Mouse (Mus musculus): ENCODE measurements around the gene Slc37a2. TPM values are rescaled to one million over a fixed set of nuclear protein-coding genes. Genes with fewer than 3 reads are reported as not detected.
A peak's percentile ranks its signal among the peaks of the same experiment; 100 is the strongest.

Gene Slc37a2
- polyA plus RNA-seq, 1 experiment from 2014 or later, result 0.88 TPM

DNA sequence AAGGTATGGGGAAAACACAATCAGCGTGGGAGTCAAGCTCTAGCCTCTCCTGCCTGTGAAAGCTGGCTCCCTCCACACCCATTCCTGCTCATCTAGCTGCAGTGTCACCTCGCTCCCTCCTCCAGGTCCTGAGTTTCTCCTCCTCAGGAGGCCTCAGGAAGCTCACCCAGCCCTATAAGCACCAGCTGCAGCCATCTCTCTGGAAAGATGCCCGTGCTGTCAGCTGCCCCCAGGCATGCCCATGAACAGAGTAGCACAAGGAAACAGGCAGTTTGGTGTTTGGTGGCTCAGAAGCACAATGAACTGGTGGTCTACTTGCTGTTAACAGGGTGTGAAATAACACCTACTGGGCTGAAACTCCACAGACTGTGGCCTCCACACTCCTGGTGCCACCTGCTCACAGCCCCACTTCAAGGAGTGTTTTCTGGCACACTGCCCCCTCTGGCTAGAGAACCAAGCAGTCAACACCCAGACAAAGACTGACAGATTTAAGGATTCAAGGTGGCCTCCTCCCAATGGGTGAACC, 7.1 kb downstream of the Slc37a2 start:
- Histone ChIP-seq H3K36me3 (ENCODE audit: control insufficient read depth, insufficient read depth, low read length) (no peaks in the 10 kb centered on the region), H3K4me3 (ENCODE audit: low read depth, low read length) (no peak overlapping the region), H3K9me3 (replicated peaks; ENCODE audit: control insufficient read depth, low read length) (no peaks in the 10 kb centered on the region), H3K4me2 (ENCODE audit: low read length) (no peak overlapping the region), H3K27ac (ENCODE audit: low read depth, low read length) (peak overlapping the region; percentile 52), H3K9ac (ENCODE audit: low read length) (no peak overlapping the region), H3K27me3 (replicated peaks; ENCODE audit: control insufficient read depth, insufficient read depth, low read length) (no peaks in the 10 kb centered on the region), H3K4me1 (ENCODE audit: control insufficient read depth, insufficient read depth, low read length) (peaks cover 8% of the 10 kb centered on the region)
- DNase-seq (ENCODE audit: low spot score) (peak; percentile 79), ATAC-seq (peak; percentile 84)
- 44% methylated on average over 3 of the region's 3 CpGs for WGBS

DNA sequence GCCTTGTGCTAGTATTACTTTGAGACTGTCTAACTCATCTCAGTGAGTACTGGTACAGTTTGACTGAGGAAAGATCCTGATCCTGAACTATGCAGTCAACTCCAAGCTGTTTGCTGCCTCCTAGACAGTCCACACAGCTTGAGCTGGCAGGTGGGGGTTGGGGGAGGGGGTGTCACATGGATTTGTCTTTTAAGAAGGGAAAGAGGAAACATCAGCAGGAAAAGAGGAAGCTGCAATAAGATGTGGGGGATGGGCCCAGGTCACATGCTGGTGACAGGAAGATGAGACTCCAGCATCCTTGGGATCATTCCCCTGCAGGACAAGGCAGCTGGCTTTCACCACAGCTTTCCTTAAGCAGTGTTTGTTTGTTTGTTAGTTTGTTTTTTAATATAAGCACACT, 8.1 kb downstream of the Slc37a2 start:
- ATAC-seq (no peak), DNase-seq (ENCODE audit: low spot score) (no peak)
- no peak overlapping the region for H3K9ac ChIP-seq (ENCODE audit: low read length)
- H3K27me3 ChIP-seq (replicated peaks; ENCODE audit: control insufficient read depth, insufficient read depth, low read length), result no peaks in the 10 kb centered on the region
- no peak overlapping the region for H3K27ac ChIP-seq (ENCODE audit: low read depth, low read length)
- no peak overlapping the region for H3K4me2 ChIP-seq (ENCODE audit: low read length)
- no peaks in the 10 kb centered on the region for H3K9me3 ChIP-seq (replicated peaks; ENCODE audit: control insufficient read depth, low read length)
- H3K4me3 ChIP-seq (ENCODE audit: low read depth, low read length), result no peak overlapping the region
- H3K36me3 ChIP-seq (ENCODE audit: control insufficient read depth, insufficient read depth, low read length), result no peaks in the 10 kb centered on the region
- H3K4me1 ChIP-seq (ENCODE audit: control insufficient read depth, insufficient read depth, low read length), result peaks cover 8% of the 10 kb centered on the region

DNA sequence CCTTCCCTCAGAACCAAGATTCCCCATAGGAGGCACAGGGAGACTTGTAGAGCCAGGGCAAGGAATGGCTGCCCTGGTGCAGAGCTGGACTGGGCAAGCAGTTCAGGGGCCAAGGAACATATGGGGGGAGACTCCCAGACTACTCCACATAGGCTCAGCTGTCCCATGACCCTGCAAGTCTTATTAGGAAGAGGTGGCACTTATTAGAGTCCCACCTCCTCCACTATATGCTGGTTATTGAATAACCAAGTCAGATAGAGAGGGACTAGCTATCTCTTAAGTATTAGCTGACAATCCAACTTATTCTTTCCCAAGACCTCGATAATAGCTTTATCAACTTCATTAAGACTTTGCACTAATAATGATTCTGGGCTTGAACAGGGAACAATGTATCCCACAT, 9.7 kb downstream of the Slc37a2 start:
- Histone ChIP-seq H3K27ac (ENCODE audit: low read depth, low read length) (no peak overlapping the region), H3K9ac (ENCODE audit: low read length) (no peak overlapping the region), H3K9me3 (replicated peaks; ENCODE audit: control insufficient read depth, low read length) (no peaks in the 10 kb centered on the region), H3K4me2 (ENCODE audit: low read length) (no peak overlapping the region), H3K4me3 (ENCODE audit: low read depth, low read length) (no peak overlapping the region), H3K27me3 (replicated peaks; ENCODE audit: control insufficient read depth, insufficient read depth, low read length) (no peaks in the 10 kb centered on the region), H3K4me1 (ENCODE audit: control insufficient read depth, insufficient read depth, low read length) (peaks cover 8% of the 10 kb centered on the region), H3K36me3 (ENCODE audit: control insufficient read depth, insufficient read depth, low read length) (no peaks in the 10 kb centered on the region)
- 85% methylated on average over 1 of the region's 1 CpGs for WGBS
- DNase-seq (ENCODE audit: low spot score) (no peak), ATAC-seq (no peak)

DNA sequence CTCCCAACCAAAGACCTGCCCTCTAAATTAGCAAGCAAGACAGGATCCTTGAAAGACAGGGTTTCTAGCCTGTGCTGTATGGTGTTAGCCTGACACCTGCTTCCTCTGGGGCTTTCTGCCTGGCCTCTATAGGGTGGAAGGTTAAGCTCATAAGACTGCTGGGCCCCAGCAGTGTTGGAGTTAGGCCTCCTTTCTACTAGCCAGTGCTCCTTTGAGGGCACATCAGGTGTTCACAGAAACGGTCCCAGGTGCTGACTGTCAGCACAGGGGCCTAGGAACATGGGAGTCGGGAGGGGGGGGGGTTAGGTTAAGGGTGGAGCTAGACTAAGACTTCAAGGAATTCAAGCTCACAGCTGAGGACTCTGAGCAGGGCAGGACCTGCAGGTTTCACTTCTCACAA, 10.1 kb downstream of the Slc37a2 start:
- ATAC-seq, result no peak
- H3K4me3 ChIP-seq (ENCODE audit: low read depth, low read length), result no peak overlapping the region
- no peak for DNase-seq (ENCODE audit: low spot score)
- no peak overlapping the region for H3K9ac ChIP-seq (ENCODE audit: low read length)
- no peaks in the 10 kb centered on the region for H3K27me3 ChIP-seq (replicated peaks; ENCODE audit: control insufficient read depth, insufficient read depth, low read length)
- peaks cover 8% of the 10 kb centered on the region for H3K4me1 ChIP-seq (ENCODE audit: control insufficient read depth, insufficient read depth, low read length)
- H3K36me3 ChIP-seq (ENCODE audit: control insufficient read depth, insufficient read depth, low read length), result no peaks in the 10 kb centered on the region
- no peak overlapping the region for H3K27ac ChIP-seq (ENCODE audit: low read depth, low read length)
- 76% methylated on average over 2 of the region's 2 CpGs for WGBS
- no peak overlapping the region for H3K4me2 ChIP-seq (ENCODE audit: low read length)
- no peaks in the 10 kb centered on the region for H3K9me3 ChIP-seq (replicated peaks; ENCODE audit: control insufficient read depth, low read length)

DNA sequence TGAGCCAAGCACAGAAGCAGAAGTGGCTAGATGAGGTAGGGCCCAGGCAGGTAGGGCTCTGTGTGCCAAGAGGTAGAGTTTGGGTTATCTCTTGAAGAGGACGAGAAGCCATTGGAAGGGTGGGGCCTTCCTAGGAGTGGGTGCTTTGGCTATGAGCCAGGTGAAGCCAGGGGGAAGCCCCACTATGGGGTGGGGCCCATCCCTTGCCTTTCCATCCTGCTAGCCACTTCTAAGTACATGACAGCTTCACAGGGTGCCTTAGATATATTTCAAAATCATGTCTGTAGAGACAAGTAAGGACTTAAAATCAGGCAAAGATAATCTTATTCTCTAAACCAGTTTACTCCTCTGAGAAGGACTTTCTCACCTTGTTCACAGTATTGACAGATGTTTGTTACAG, 10.9 kb downstream of the Slc37a2 start:
- Histone ChIP-seq H3K27me3 (replicated peaks; ENCODE audit: control insufficient read depth, insufficient read depth, low read length) (no peaks in the 10 kb centered on the region), H3K9me3 (replicated peaks; ENCODE audit: control insufficient read depth, low read length) (no peaks in the 10 kb centered on the region), H3K4me3 (ENCODE audit: low read depth, low read length) (no peak overlapping the region), H3K4me1 (ENCODE audit: control insufficient read depth, insufficient read depth, low read length) (peaks cover 8% of the 10 kb centered on the region), H3K4me2 (ENCODE audit: low read length) (no peak overlapping the region), H3K36me3 (ENCODE audit: control insufficient read depth, insufficient read depth, low read length) (no peaks in the 10 kb centered on the region), H3K9ac (ENCODE audit: low read length) (no peak overlapping the region), H3K27ac (ENCODE audit: low read depth, low read length) (no peak overlapping the region)
- 79% methylated on average over 1 of the region's 1 CpGs for WGBS
- DNase-seq (ENCODE audit: low spot score), result no peak
- ATAC-seq, result no peak

DNA sequence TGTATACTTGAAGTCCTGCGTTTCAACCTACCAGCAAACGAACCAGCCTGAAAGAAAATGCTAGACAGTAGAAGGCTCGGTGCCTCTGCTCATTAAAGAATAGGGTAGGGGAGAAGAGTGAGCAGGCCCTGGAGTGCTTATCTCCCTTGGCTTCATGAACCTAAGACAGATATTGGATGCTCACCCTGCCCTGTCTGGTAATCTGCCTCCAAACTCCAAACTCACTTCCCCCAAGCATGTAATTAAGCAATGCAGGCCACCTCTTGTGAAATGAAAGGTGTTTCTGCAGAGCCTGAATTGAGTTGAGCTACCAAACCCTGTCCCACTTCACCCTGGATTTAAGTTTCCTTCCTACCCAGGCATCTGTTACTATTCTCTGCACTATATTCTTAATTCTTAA, 12.8 kb downstream of the Slc37a2 start:
- H3K4me1 ChIP-seq (ENCODE audit: control insufficient read depth, insufficient read depth, low read length), result no peaks in the 10 kb centered on the region
- DNase-seq (ENCODE audit: low spot score) (no peak), ATAC-seq (no peak)
- H3K27me3 ChIP-seq (replicated peaks; ENCODE audit: control insufficient read depth, insufficient read depth, low read length), result no peaks in the 10 kb centered on the region
- no peak overlapping the region for H3K9ac ChIP-seq (ENCODE audit: low read length)
- H3K36me3 ChIP-seq (ENCODE audit: control insufficient read depth, insufficient read depth, low read length), result no peaks in the 10 kb centered on the region
- no peak overlapping the region for H3K4me2 ChIP-seq (ENCODE audit: low read length)
- WGBS, result 78% methylated on average over 3 of the region's 3 CpGs
- H3K9me3 ChIP-seq (replicated peaks; ENCODE audit: control insufficient read depth, low read length), result no peaks in the 10 kb centered on the region
- no peak overlapping the region for H3K27ac ChIP-seq (ENCODE audit: low read depth, low read length)
- H3K4me3 ChIP-seq (ENCODE audit: low read depth, low read length), result no peak overlapping the region

DNA sequence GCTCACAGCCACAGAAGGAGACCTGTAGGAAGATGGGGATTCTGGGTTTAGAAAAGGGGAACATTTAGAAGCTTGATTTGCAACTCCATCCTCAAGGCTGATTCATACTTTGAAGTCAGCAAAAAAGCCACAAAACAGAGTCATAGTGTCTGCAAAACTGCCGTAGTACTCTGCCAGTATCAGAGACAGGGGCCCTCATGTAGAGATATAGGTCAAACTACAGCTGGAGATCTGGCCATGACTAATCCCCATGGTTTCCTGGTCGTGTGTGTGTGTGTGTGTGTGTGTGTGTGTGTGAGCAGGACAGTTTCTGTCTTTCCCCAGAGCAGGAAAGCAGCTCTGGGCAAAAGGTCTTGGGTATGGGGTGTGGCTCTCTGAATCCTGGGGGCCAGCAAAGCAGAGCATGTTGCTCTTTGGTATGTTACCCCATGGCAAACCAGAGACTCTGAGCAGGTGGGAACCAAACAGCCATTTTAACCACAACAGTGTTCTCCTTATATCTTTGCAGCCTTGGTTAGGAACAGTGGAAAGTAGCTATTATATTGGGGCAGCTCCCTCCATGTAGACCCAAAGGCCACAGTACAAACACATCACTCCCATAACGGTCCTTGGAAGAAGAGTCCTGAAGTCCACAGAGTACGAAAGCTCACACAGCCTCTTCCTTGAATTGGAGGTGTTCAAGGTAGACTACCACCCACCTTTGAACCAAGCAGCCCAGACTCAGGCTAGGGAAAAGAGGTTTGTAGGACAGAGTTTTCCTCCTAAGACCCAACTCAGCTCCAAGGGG, 19.4 kb downstream of the Slc37a2 start:
- Histone ChIP-seq H3K27me3 (replicated peaks; ENCODE audit: control insufficient read depth, insufficient read depth, low read length) (no peaks in the 10 kb centered on the region), H3K9ac (ENCODE audit: low read length) (no peak overlapping the region), H3K27ac (ENCODE audit: low read depth, low read length) (no peak overlapping the region), H3K4me2 (ENCODE audit: low read length) (no peak overlapping the region), H3K4me1 (ENCODE audit: control insufficient read depth, insufficient read depth, low read length) (no peaks in the 10 kb centered on the region), H3K4me3 (ENCODE audit: low read depth, low read length) (no peak overlapping the region), H3K36me3 (ENCODE audit: control insufficient read depth, insufficient read depth, low read length) (no peaks in the 10 kb centered on the region), H3K9me3 (replicated peaks; ENCODE audit: control insufficient read depth, low read length) (no peaks in the 10 kb centered on the region)
- DNase-seq (ENCODE audit: low spot score) (no peak), ATAC-seq (no peak)
- WGBS, result 83% methylated on average over 4 of the region's 4 CpGs

DNA sequence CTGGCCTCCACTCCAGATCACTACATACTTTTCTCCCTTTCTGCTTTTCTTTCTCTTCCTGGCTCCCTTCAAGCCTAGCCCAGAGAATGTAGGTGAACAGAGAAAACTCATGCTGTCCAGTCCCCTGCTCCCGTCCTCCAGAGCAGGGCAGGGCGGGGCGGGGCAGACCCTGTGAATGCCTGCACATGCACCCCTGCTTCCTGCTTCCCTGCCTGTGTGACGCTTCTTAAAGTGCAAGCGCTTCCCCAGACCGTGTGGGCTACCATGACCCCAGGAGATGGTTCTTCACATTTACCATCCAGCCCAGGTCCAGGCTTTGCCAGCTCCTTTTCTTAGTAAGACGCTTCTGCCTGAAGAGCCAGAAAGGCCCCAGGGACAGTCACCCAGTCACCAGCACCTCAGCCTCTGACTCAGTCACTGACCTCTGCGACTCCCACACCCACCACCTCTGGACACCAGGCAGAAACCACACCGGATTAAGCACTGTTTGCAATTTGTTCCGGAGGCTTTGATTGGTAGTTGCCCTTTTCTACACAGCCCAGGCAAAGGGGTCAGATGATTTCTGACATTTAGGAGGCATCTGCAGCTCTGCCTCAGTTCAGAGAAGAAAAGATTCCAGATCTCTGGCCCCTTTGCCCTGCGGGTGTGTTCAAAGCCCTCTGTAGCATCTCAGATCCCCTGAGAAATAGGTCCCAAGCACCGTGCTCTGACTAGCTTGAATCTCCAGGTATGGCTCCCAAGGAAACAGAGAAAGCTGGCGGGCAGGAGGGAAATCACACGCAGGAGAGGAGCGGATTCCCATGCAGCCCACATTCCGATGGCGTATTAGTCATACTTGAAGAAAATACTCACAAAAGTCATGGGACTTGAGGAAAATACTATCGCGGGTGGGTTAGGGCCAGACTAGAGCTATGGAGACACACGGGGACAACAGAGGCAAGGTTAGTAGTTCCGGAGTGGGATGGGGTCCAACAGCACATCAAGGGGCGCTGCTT, 23.0 kb downstream of the Slc37a2 start:
- no peak for ATAC-seq
- no peak overlapping the region for H3K27ac ChIP-seq (ENCODE audit: low read depth, low read length)
- no peaks in the 10 kb centered on the region for H3K9me3 ChIP-seq (replicated peaks; ENCODE audit: control insufficient read depth, low read length)
- H3K4me3 ChIP-seq (ENCODE audit: low read depth, low read length), result no peak overlapping the region
- no peaks in the 10 kb centered on the region for H3K36me3 ChIP-seq (ENCODE audit: control insufficient read depth, insufficient read depth, low read length)
- no peaks in the 10 kb centered on the region for H3K27me3 ChIP-seq (replicated peaks; ENCODE audit: control insufficient read depth, insufficient read depth, low read length)
- 65% methylated on average over 22 of the region's 22 CpGs for WGBS
- H3K9ac ChIP-seq (ENCODE audit: low read length), result no peak overlapping the region
- DNase-seq (ENCODE audit: low spot score), result no peak
- no peaks in the 10 kb centered on the region for H3K4me1 ChIP-seq (ENCODE audit: control insufficient read depth, insufficient read depth, low read length)
- no peak overlapping the region for H3K4me2 ChIP-seq (ENCODE audit: low read length)
